In the genomic region with DNA sequence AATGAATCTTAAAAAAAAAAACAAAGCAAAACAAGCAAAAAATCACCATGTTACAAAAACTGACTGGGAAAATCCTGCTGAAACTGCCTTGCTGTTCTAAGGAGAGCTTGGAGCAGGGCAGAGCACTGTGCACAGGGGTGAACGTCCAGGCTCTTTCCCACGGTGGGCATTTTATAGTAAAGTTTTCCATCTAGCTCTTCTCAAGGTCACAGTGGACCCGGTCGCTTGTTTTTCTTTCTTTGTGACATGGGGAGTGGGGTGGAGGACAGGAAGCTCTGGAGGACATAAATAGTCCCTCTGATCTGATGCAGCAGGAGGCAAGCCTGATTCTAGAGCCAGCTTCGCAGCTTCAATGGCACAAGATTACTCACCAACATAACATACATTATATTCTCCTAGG, we compare ENCODE assay signal across 27 mouse cellular contexts.
DNase-seq lines count a peak whose midpoint lies in the region; ATAC-seq lines count a peak whose summit lies in the region.
"Had no signal": no experiment of that assay in that cellular context is flagged by ENCODE, and none has a peak within 500 bp of the region (broad histone marks: within the 10 kb centered on the region; RNA-seq: fewer than 3 reads in every experiment).

No protein-coding gene starts in this region.

- intact Hi-C loops in gastrocnemius, postnatal 36 days (cut with DNase I): no loop called here

- no peaks in the 10 kb centered on the region for H3K9me3 ChIP-seq in heart, embryonic 12.5 days (replicated peaks)
- H3K9me3 ChIP-seq in kidney, embryonic 14.5 days (ENCODE audit: control insufficient read depth, low read length): no peaks in the 10 kb centered on the region
- H3K9me3 ChIP-seq in embryonic facial prominence, embryonic 12.5 days: no peaks in the 10 kb centered on the region
- H3K9me3 ChIP-seq: embryonic facial prominence, embryonic 15.5 days; hindbrain, embryonic 10.5 days; hindbrain, embryonic 15.5 days; liver, embryonic 13.5 days; midbrain, embryonic 15.5 days; neural tube, embryonic 15.5 days had no signal

- WGBS in heart, embryonic 12.5 days: 32% methylated on average over 5 of the region's 5 CpGs
- 18% methylated on average over 5 of the region's 5 CpGs for WGBS in kidney, embryonic 14.5 days
- 52% methylated on average over 5 of the region's 5 CpGs for WGBS in embryonic facial prominence, embryonic 12.5 days

- H3K4me2 ChIP-seq in heart, embryonic 12.5 days: no peak overlapping the region
- H3K4me2 ChIP-seq in kidney, embryonic 14.5 days (replicated peaks; ENCODE audit: low read depth, low read length): no peak overlapping the region
- no peak overlapping the region for H3K4me2 ChIP-seq in embryonic facial prominence, embryonic 12.5 days (replicated peaks)
- H3K4me2 ChIP-seq: embryonic facial prominence, embryonic 15.5 days; hindbrain, embryonic 15.5 days; liver, embryonic 13.5 days; midbrain, embryonic 15.5 days; neural tube, embryonic 15.5 days had no signal

- 0 out of 2 replicates have a peak overlapping the region, but pooled peaks have one; percentile 6 for H3K9ac ChIP-seq in heart, embryonic 12.5 days
- 0 out of 2 replicates have a peak overlapping the region, but pooled peaks have one; percentile 12 for H3K9ac ChIP-seq in kidney, embryonic 14.5 days (ENCODE audit: low read depth, low read length)
- no peak overlapping the region for H3K9ac ChIP-seq in embryonic facial prominence, embryonic 12.5 days
- H3K9ac ChIP-seq: embryonic facial prominence, embryonic 15.5 days; hindbrain, embryonic 15.5 days; liver, embryonic 13.5 days; midbrain, embryonic 15.5 days; neural tube, embryonic 15.5 days had no signal

- no peak for DNase-seq in heart, adult 11 months
- no peak for DNase-seq in kidney, adult 11 months
- DNase-seq in adipocyte (ENCODE audit: low spot score): peak; percentile 22
- no peak for DNase-seq in gastrocnemius, postnatal 36 days
- DNase-seq: adrenal gland, postnatal 25 days; cerebellum, adult 18-20 months; cerebellum, postnatal 10 days; gastrocnemius, postnatal 14 days; heart, adult 2 months; kidney, adult 18-20 months; kidney, postnatal 4 days; liver, embryonic 13.5 days; lung, adult 2 months; lung, postnatal 14 days; retina, postnatal 1 day; right cerebral cortex, postnatal 14 days had no signal

- H3K4me3 ChIP-seq in heart, embryonic 12.5 days: no peak overlapping the region
- H3K4me3 ChIP-seq in kidney, embryonic 14.5 days (ENCODE audit: low read length): no peak overlapping the region
- no peak overlapping the region for H3K4me3 ChIP-seq in embryonic facial prominence, embryonic 12.5 days
- H3K4me3 ChIP-seq: embryonic facial prominence, embryonic 15.5 days; heart, adult 2 months; hindbrain, embryonic 10.5 days; hindbrain, embryonic 15.5 days; liver, embryonic 13.5 days; midbrain, embryonic 15.5 days; neural tube, embryonic 15.5 days had no signal

- H3K27ac ChIP-seq in heart, embryonic 12.5 days (ENCODE audit: poor library complexity, severe bottlenecking): no peak overlapping the region
- no peak overlapping the region for H3K27ac ChIP-seq in kidney, embryonic 14.5 days (ENCODE audit: low read depth, low read length)
- H3K27ac ChIP-seq in embryonic facial prominence, embryonic 12.5 days: 0 out of 2 replicates have a peak overlapping the region, but pooled peaks have one; percentile 7
- H3K27ac ChIP-seq: embryonic facial prominence, embryonic 15.5 days; heart, adult 2 months; hindbrain, embryonic 15.5 days; liver, embryonic 13.5 days; midbrain, embryonic 15.5 days; neural tube, embryonic 15.5 days had no signal

- peak; percentile 68; the same call in 1 of the 2 replicates for ATAC-seq in heart, embryonic 12.5 days (ENCODE audit: insufficient number of reproducible peaks, low FRiP score)
- ATAC-seq in kidney, embryonic 14.5 days (ENCODE audit: low FRiP score, low TSS enrichment): no peak
- ATAC-seq in embryonic facial prominence, embryonic 12.5 days (ENCODE audit: insufficient number of reproducible peaks, insufficient read depth, low FRiP score, low TSS enrichment): no peak
- ATAC-seq: CD4-positive, CD25-positive, alpha-beta regulatory T cell, adult 4 months; forebrain, embryonic 14.5 days; inflammation-experienced regulatory T-cells, adult 6 months; midbrain, embryonic 15.5 days had no signal

- H3K27me3 ChIP-seq in heart, embryonic 12.5 days (replicated peaks): no peaks in the 10 kb centered on the region
- H3K27me3 ChIP-seq in kidney, embryonic 14.5 days (ENCODE audit: control insufficient read depth, insufficient read depth, low read length): no peaks in the 10 kb centered on the region
- no peaks in the 10 kb centered on the region for H3K27me3 ChIP-seq in embryonic facial prominence, embryonic 12.5 days
- H3K27me3 ChIP-seq: hindbrain, embryonic 15.5 days; liver, embryonic 13.5 days; midbrain, embryonic 15.5 days had no signal

- peaks cover 45% of the 10 kb centered on the region for H3K4me1 ChIP-seq in heart, embryonic 12.5 days (replicated peaks)
- peaks cover 39% of the 10 kb centered on the region for H3K4me1 ChIP-seq in kidney, embryonic 14.5 days (ENCODE audit: control insufficient read depth, insufficient read depth, low read length)
- H3K4me1 ChIP-seq in embryonic facial prominence, embryonic 12.5 days: peaks cover 46% of the 10 kb centered on the region
- H3K4me1 ChIP-seq: liver, embryonic 13.5 days had no signal

- no peaks in the 10 kb centered on the region for H3K36me3 ChIP-seq in heart, embryonic 12.5 days
- H3K36me3 ChIP-seq in kidney, embryonic 14.5 days (ENCODE audit: control insufficient read depth, insufficient read depth, low read length): no peaks in the 10 kb centered on the region
- no peaks in the 10 kb centered on the region for H3K36me3 ChIP-seq in embryonic facial prominence, embryonic 12.5 days
- H3K36me3 ChIP-seq: embryonic facial prominence, embryonic 15.5 days; hindbrain, embryonic 10.5 days; hindbrain, embryonic 15.5 days; liver, embryonic 13.5 days; midbrain, embryonic 15.5 days; neural tube, embryonic 15.5 days had no signal
